Mouse (Mus musculus): Measurements from ENCODE around the gene Vbp1. TPM values are rescaled to one million over a fixed set of nuclear protein-coding genes. Genes with fewer than 3 reads are reported as not detected.
"Not testable (repeated sequence)": the region's sequence is repeated elsewhere in the genome, so short reads cannot be mapped to it uniquely, and the experiment has no call there.

Gene Vbp1
- 4.7 and 6.5 TPM in 2 replicates for polyA plus RNA-seq (2012; rRNA removed)

GRCm38 (mm10) chrX:75514179-75514972 is at the start of gene Vbp1:
Vbp1 (plus strand) TSS chrX:75514299.
- DNase-seq (ENCODE audit: low read depth), result peak; percentile 28

- not testable (repeated sequence) for DNase-seq (ENCODE audit: low read depth)
Measured at GRCm38 (mm10) chrX:75475182-75475644, 38.9 kb upstream of the Vbp1 start.

GRCm38 (mm10) chrX:75489886-75490285 is 24.2 kb upstream of the Vbp1 start:
- DNase-seq (ENCODE audit: low read depth), result no peak

- DNase-seq (ENCODE audit: low read depth), result no peak
Measured at GRCm38 (mm10) chrX:75513787-75514178, 316 bp upstream of the Vbp1 start.

GRCm38 (mm10) chrX:75577582-75578324 is 63.7 kb downstream of the Vbp1 start, which contains the start of gene Rab39b:
Rab39b (minus strand) TSS chrX:75578231.
- no peak for DNase-seq (ENCODE audit: low read depth)

- DNase-seq (ENCODE audit: low read depth), result no peak
Measured at GRCm38 (mm10) chrX:75578539-75578938, 64.4 kb downstream of the Vbp1 start.

Other genes with a start within 250 kb of the Vbp1 start
- gene Fundc2, start 131.9 kb upstream of the Vbp1 start, polyA plus RNA-seq (2012; rRNA removed), result 11.2 and 11.3 TPM in 2 replicates
- gene F8, start 131.7 kb upstream of the Vbp1 start, polyA plus RNA-seq (2012; rRNA removed), result 2.0 and 2.1 TPM in 2 replicates
- gene Cmc4, start 97.7 kb upstream of the Vbp1 start, polyA plus RNA-seq (2012; rRNA removed), result 3.9 and 4.8 TPM in 2 replicates
- gene Mtcp1, start 97.7 kb upstream of the Vbp1 start, polyA plus RNA-seq (2012; rRNA removed), result 6.4 and 7.1 TPM in 2 replicates
- 7.8 and 7.9 TPM in 2 replicates for gene Brcc3, start 97.7 kb upstream of the Vbp1 start, polyA plus RNA-seq (2012; rRNA removed)
- 0.27 and 0.58 TPM in 2 replicates for gene Rab39b, start 63.9 kb downstream of the Vbp1 start, polyA plus RNA-seq (2012; rRNA removed)